Mouse (Mus musculus): ENCODE data around the gene Extl2. TPM values are rescaled to one million over a fixed set of nuclear protein-coding genes. Genes with fewer than 3 reads are reported as not detected.

The Extl2 gene
- total and polyA plus RNA-seq, 2 experiments from 2014 or later, result 15.0 to 21.8 TPM

DNA sequence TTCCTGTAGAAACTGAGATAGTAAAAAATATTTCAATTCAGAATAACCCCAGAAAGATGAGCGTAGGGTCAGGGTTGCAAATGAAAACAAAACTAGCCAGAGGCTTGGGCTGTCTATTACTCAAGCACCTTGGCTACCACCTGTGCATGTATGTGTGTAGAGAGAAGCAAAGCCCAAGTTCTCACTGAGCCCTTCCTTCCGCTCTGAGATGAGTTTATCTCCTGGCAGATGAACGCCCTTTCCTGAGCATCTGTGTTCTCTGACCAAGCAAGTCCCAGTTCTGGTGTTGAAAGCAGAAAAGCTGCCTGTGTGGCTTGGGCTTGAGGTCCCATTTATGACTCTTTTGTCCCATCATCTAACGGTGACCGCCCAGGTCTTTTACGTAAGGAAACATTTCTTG is 7.6 kb downstream of the Extl2 start:
- H3K4me3 ChIP-seq (ENCODE audit: low read depth, low read length), result no peak overlapping the region
- TF ChIP-seq CTCF (IDR thresholded peaks at IDR 0.05; ENCODE audit: low read depth), result no peak
- TF ChIP-seq EP300 (IDR thresholded peaks at IDR 0.05; ENCODE audit: low read depth), result no peak
- WGBS, result 82% methylated on average over 6 of the region's 6 CpGs
- no peak for ATAC-seq (ENCODE audit: insufficient read depth, low read depth)
- 0 out of 2 replicates have a peak, but pooled peaks cover 4% of the 10 kb centered on the region for H3K4me1 ChIP-seq (ENCODE audit: control insufficient read depth, insufficient read depth)
- no peaks in the 10 kb centered on the region for H3K9me3 ChIP-seq (replicated peaks; ENCODE audit: control insufficient read depth, low read length)
- H3K36me3 ChIP-seq (replicated peaks; ENCODE audit: control insufficient read depth, insufficient read depth, low read length), result no peaks in the 10 kb centered on the region
- H3K9ac ChIP-seq (replicated peaks; ENCODE audit: low read depth, low read length), result no peak overlapping the region
- no peak overlapping the region for H3K4me2 ChIP-seq (ENCODE audit: low read depth, low read length)
- H3K27ac ChIP-seq (ENCODE audit: low read depth), result no peak overlapping the region
- no peaks in the 10 kb centered on the region for H3K27me3 ChIP-seq (ENCODE audit: control insufficient read depth, insufficient read depth, low read length)
- DNase-seq (ENCODE audit: low spot score), result no peak

DNA sequence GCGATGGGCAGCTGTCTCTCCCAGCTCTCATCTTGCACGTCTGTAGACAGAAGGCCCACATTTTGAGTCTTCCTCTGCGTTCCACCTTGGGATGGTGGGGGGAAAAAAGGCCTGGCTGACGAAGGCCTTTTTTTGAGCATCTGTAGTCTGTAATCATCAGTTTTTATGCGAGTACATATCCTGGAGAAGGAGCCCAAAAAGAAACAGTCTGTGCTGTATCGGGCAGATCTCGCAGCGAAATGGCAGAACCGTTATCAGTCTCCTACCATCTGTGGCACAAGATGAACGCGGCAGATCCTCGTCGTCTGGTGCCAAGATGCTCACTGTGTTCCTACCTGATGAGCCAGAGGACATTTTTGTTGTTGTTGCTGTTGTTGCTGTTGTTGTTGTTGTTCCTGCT is 8.9 kb downstream of the Extl2 start:
- no peak overlapping the region for H3K9ac ChIP-seq (replicated peaks; ENCODE audit: low read depth, low read length)
- no peak for DNase-seq (ENCODE audit: low spot score)
- TF ChIP-seq EP300 (IDR thresholded peaks at IDR 0.05; ENCODE audit: low read depth), result no peak
- TF ChIP-seq CTCF (IDR thresholded peaks at IDR 0.05; ENCODE audit: low read depth), result no peak
- 0 out of 2 replicates have a peak, but pooled peaks cover 4% of the 10 kb centered on the region for H3K4me1 ChIP-seq (ENCODE audit: control insufficient read depth, insufficient read depth)
- H3K4me2 ChIP-seq (ENCODE audit: low read depth, low read length), result no peak overlapping the region
- no peak overlapping the region for H3K27ac ChIP-seq (ENCODE audit: low read depth)
- ATAC-seq (ENCODE audit: insufficient read depth, low read depth), result no peak
- no peaks in the 10 kb centered on the region for H3K27me3 ChIP-seq (ENCODE audit: control insufficient read depth, insufficient read depth, low read length)
- H3K9me3 ChIP-seq (replicated peaks; ENCODE audit: control insufficient read depth, low read length), result no peaks in the 10 kb centered on the region
- WGBS, result 94% methylated on average over 13 of the region's 13 CpGs
- no peak overlapping the region for H3K4me3 ChIP-seq (ENCODE audit: low read depth, low read length)
- H3K36me3 ChIP-seq (replicated peaks; ENCODE audit: control insufficient read depth, insufficient read depth, low read length), result no peaks in the 10 kb centered on the region

- H3K4me1 ChIP-seq (ENCODE audit: control insufficient read depth, insufficient read depth), result no peaks in the 10 kb centered on the region
- no peak overlapping the region for H3K4me2 ChIP-seq (ENCODE audit: low read depth, low read length)
- no peak overlapping the region for H3K9ac ChIP-seq (replicated peaks; ENCODE audit: low read depth, low read length)
- DNase-seq (ENCODE audit: low spot score) (no peak), ATAC-seq (ENCODE audit: insufficient read depth, low read depth) (no peak)
- no peaks in the 10 kb centered on the region for H3K27me3 ChIP-seq (ENCODE audit: control insufficient read depth, insufficient read depth, low read length)
- H3K27ac ChIP-seq (ENCODE audit: low read depth), result no peak overlapping the region
- no peaks in the 10 kb centered on the region for H3K9me3 ChIP-seq (replicated peaks; ENCODE audit: control insufficient read depth, low read length)
- H3K4me3 ChIP-seq (ENCODE audit: low read depth, low read length), result no peak overlapping the region
- 61% methylated on average over 4 of the region's 4 CpGs for WGBS
- no peaks in the 10 kb centered on the region for H3K36me3 ChIP-seq (replicated peaks; ENCODE audit: control insufficient read depth, insufficient read depth, low read length)
- no peak for TF ChIP-seq CTCF (IDR thresholded peaks at IDR 0.05; ENCODE audit: low read depth)
- TF ChIP-seq EP300 (IDR thresholded peaks at IDR 0.05; ENCODE audit: low read depth), result no peak
Measured at GRCm38 (mm10) chr3:116018606-116019005, 11.3 kb downstream of the Extl2 start.

DNA sequence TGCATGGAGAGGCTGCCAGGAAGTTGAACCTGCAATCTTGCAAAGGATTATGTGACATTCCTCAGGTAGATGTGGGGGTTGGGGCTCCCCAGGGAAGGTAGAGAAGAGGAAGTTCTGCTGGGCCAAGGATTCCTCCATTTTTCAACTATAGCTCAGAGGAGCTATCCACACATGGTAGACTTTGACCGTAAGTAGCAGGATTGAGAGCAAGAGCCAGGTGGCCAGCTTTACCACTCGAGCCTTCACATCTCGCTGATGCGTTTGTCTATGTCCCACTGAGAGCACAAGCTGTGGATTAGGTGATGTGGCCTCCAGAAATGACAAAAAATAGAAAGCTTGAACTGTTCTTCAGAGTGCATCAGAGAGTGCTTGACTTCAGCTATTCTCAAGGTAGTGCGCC is 11.9 kb downstream of the Extl2 start:
- Histone ChIP-seq H3K36me3 (replicated peaks; ENCODE audit: control insufficient read depth, insufficient read depth, low read length) (no peaks in the 10 kb centered on the region), H3K4me3 (ENCODE audit: low read depth, low read length) (no peak overlapping the region), H3K4me1 (ENCODE audit: control insufficient read depth, insufficient read depth) (no peaks in the 10 kb centered on the region), H3K9me3 (replicated peaks; ENCODE audit: control insufficient read depth, low read length) (no peaks in the 10 kb centered on the region), H3K27me3 (ENCODE audit: control insufficient read depth, insufficient read depth, low read length) (no peaks in the 10 kb centered on the region), H3K9ac (replicated peaks; ENCODE audit: low read depth, low read length) (no peak overlapping the region), H3K4me2 (ENCODE audit: low read depth, low read length) (no peak overlapping the region), H3K27ac (ENCODE audit: low read depth) (no peak overlapping the region)
- TF ChIP-seq CTCF (IDR thresholded peaks at IDR 0.05; ENCODE audit: low read depth), result no peak
- DNase-seq (ENCODE audit: low spot score) (no peak), ATAC-seq (ENCODE audit: insufficient read depth, low read depth) (no peak)
- WGBS, result 90% methylated on average over 5 of the region's 5 CpGs

DNA sequence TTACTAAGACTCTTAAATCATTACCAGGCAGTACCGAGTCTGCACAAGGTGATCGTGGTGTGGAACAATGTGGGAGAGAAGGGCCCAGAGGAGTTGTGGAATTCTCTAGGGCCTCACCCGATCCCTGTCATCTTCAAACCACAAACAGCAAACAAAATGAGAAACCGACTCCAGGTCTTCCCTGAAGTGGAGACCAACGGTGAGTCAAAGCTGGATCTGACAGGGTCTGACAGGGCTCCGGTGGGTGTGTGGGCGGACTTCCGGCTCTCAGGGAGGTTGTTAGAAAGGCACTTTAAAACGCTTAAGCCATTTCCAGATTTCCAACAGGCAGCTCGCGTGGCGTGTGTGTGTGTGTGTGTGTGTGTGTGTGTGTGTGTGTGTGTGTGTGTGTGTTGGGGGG is 17.0 kb downstream of the Extl2 start:
- H3K27me3 ChIP-seq (ENCODE audit: control insufficient read depth, insufficient read depth, low read length), result no peaks in the 10 kb centered on the region
- WGBS, result 83% methylated on average over 12 of the region's 12 CpGs
- H3K36me3 ChIP-seq (replicated peaks; ENCODE audit: control insufficient read depth, insufficient read depth, low read length), result peaks cover 16% of the 10 kb centered on the region
- no peaks in the 10 kb centered on the region for H3K4me1 ChIP-seq (ENCODE audit: control insufficient read depth, insufficient read depth)
- TF ChIP-seq CTCF (IDR thresholded peaks at IDR 0.05; ENCODE audit: low read depth) (no peak), EP300 (IDR thresholded peaks at IDR 0.05; ENCODE audit: low read depth) (no peak)
- H3K4me2 ChIP-seq (ENCODE audit: low read depth, low read length), result no peak overlapping the region
- no peak overlapping the region for H3K27ac ChIP-seq (ENCODE audit: low read depth)
- no peak overlapping the region for H3K4me3 ChIP-seq (ENCODE audit: low read depth, low read length)
- no peaks in the 10 kb centered on the region for H3K9me3 ChIP-seq (replicated peaks; ENCODE audit: control insufficient read depth, low read length)
- no peak for ATAC-seq (ENCODE audit: insufficient read depth, low read depth)
- DNase-seq (ENCODE audit: low spot score), result no peak
- H3K9ac ChIP-seq (replicated peaks; ENCODE audit: low read depth, low read length), result no peak overlapping the region

DNA sequence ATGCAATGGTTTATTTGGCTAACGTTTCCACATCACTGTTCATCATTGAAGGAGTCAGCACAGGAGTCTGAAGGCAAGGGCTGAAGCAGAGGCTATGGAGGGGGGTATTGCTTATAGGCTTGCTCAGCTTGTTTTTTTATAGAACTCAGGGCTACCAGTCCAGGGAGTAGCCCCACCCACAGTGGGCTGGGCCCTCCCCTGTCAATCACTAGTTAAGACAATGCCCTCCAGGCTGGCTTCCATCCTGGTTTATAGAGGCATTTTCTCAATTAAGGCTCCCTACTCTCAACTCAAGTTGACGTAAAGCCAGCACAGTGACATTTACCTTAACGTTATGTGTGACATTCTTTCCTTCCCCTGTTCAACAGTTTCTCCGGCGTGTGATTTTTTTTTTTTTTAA is 17.4 kb downstream of the Extl2 start:
- ATAC-seq (ENCODE audit: insufficient read depth, low read depth), result no peak
- no peaks in the 10 kb centered on the region for H3K9me3 ChIP-seq (replicated peaks; ENCODE audit: control insufficient read depth, low read length)
- DNase-seq (ENCODE audit: low spot score), result no peak
- H3K4me2 ChIP-seq (ENCODE audit: low read depth, low read length), result no peak overlapping the region
- WGBS, result 83% methylated on average over 5 of the region's 5 CpGs
- TF ChIP-seq CTCF (IDR thresholded peaks at IDR 0.05; ENCODE audit: low read depth), result no peak
- no peak for TF ChIP-seq EP300 (IDR thresholded peaks at IDR 0.05; ENCODE audit: low read depth)
- H3K4me1 ChIP-seq (ENCODE audit: control insufficient read depth, insufficient read depth), result no peaks in the 10 kb centered on the region
- no peaks in the 10 kb centered on the region for H3K27me3 ChIP-seq (ENCODE audit: control insufficient read depth, insufficient read depth, low read length)
- H3K9ac ChIP-seq (replicated peaks; ENCODE audit: low read depth, low read length), result no peak overlapping the region
- H3K4me3 ChIP-seq (ENCODE audit: low read depth, low read length), result no peak overlapping the region
- no peak overlapping the region for H3K27ac ChIP-seq (ENCODE audit: low read depth)
- H3K36me3 ChIP-seq (replicated peaks; ENCODE audit: control insufficient read depth, insufficient read depth, low read length), result peaks cover 16% of the 10 kb centered on the region
